Mouse (Mus musculus) naive thymus-derived CD4-positive, alpha-beta T cell, adult 2 months (primary cell): Measurements from ENCODE around the gene Ptges3l.
"Not testable (repeated sequence)": the region's sequence is repeated elsewhere in the genome, so short reads cannot be mapped to it uniquely, and the experiment has no call there.

ENCODE experiments used
- DNase-seq: peaks from one replicate; pipeline ENCODE4 v3.0.0-alpha.2; 2011; ENCODE audit warnings: low read depth

Ptges3l gene

GRCm38 (mm10) chr11:101420148-101420547 lies 5.0 kb downstream of the Ptges3l start:
- DNase-seq = no peak

- no peak for DNase-seq
These were observed 5.5 kb downstream of the Ptges3l start for GRCm38 (mm10) chr11:101419610-101420009.

GRCm38 (mm10) chr11:101418991-101419390 lies 6.1 kb downstream of the Ptges3l start:
- no peak for DNase-seq

- DNase-seq = peak; percentile 91
These were observed 7.9 kb downstream of the Ptges3l start, which contains the start of gene Aarsd1 for GRCm38 (mm10) chr11:101417101-101417855. Gene Aarsd1, minus strand, starts transcription at chr11:101417615.

- DNase-seq = peak; percentile 51
These were observed 8.6 kb downstream of the Ptges3l start for GRCm38 (mm10) chr11:101416433-101417100.

GRCm38 (mm10) chr11:101415306-101415705 lies 9.8 kb downstream of the Ptges3l start:
- no peak for DNase-seq

GRCm38 (mm10) chr11:101395110-101395509 lies 30.0 kb downstream of the Ptges3l start:
- DNase-seq = peak; percentile 59

GRCm38 (mm10) chr11:101381817-101382216 lies 43.3 kb downstream of the Ptges3l start:
- no peak for DNase-seq

- no peak for DNase-seq
These were observed 46.2 kb downstream of the Ptges3l start for GRCm38 (mm10) chr11:101378926-101379325.

- not testable (repeated sequence) for DNase-seq
These were observed 46.9 kb downstream of the Ptges3l start for GRCm38 (mm10) chr11:101378196-101378595.

GRCm38 (mm10) chr11:101374421-101374938 lies 50.7 kb downstream of the Ptges3l start:
- no peak for DNase-seq

GRCm38 (mm10) chr11:101370141-101370540 lies 55.0 kb downstream of the Ptges3l start:
- DNase-seq = no peak
